Mouse (Mus musculus): ENCODE data around the gene Eif3k. TPM values are rescaled to one million over a fixed set of nuclear protein-coding genes. Genes with fewer than 3 reads are reported as not detected.

The Eif3k gene
- polyA plus RNA-seq, 1 experiment, result 17.8 TPM

GRCm38 (mm10) chr7:28941129-28941528 lies 40.5 kb downstream of the Eif3k start:
- H3K9me3 ChIP-seq (ENCODE audit: control insufficient read depth, low read length), result no peaks in the 10 kb centered on the region
- H3K4me3 ChIP-seq (replicated peaks), result no peak overlapping the region
- peaks cover 89% of the 10 kb centered on the region for H3K36me3 ChIP-seq (ENCODE audit: control insufficient read depth)
- TF ChIP-seq GATA1 (IDR thresholded peaks at IDR 0.05; ENCODE audit: low read length), result no peak
- no peak for TF ChIP-seq TAL1 (IDR thresholded peaks at IDR 0.05; ENCODE audit: low read length)
- no peaks in the 10 kb centered on the region for H3K27me3 ChIP-seq (ENCODE audit: control insufficient read depth)
- peaks cover 46% of the 10 kb centered on the region for H3K4me1 ChIP-seq (ENCODE audit: control insufficient read depth)

- no peaks in the 10 kb centered on the region for H3K9me3 ChIP-seq (ENCODE audit: control insufficient read depth, low read length)
- no peak for TF ChIP-seq TAL1 (IDR thresholded peaks at IDR 0.05; ENCODE audit: low read length)
- TF ChIP-seq GATA1 (IDR thresholded peaks at IDR 0.05; ENCODE audit: low read length), result no peak
- peaks cover 89% of the 10 kb centered on the region for H3K36me3 ChIP-seq (ENCODE audit: control insufficient read depth)
- no peaks in the 10 kb centered on the region for H3K27me3 ChIP-seq (ENCODE audit: control insufficient read depth)
- H3K4me1 ChIP-seq (ENCODE audit: control insufficient read depth), result peaks cover 44% of the 10 kb centered on the region
- no peak overlapping the region for H3K4me3 ChIP-seq (replicated peaks)
These were observed 42.1 kb downstream of the Eif3k start for GRCm38 (mm10) chr7:28939418-28940183.

- Histone ChIP-seq H3K36me3 (ENCODE audit: control insufficient read depth) (peaks cover 91% of the 10 kb centered on the region), H3K4me3 (replicated peaks) (no peak overlapping the region), H3K4me1 (ENCODE audit: control insufficient read depth) (peaks cover 52% of the 10 kb centered on the region), H3K27me3 (ENCODE audit: control insufficient read depth) (no peaks in the 10 kb centered on the region), H3K9me3 (ENCODE audit: control insufficient read depth, low read length) (no peaks in the 10 kb centered on the region)
- TF ChIP-seq TAL1 (IDR thresholded peaks at IDR 0.05; ENCODE audit: low read length) (no peak), GATA1 (IDR thresholded peaks at IDR 0.05; ENCODE audit: low read length) (no peak)
These were observed 43.0 kb downstream of the Eif3k start for GRCm38 (mm10) chr7:28938654-28939053.

DNA sequence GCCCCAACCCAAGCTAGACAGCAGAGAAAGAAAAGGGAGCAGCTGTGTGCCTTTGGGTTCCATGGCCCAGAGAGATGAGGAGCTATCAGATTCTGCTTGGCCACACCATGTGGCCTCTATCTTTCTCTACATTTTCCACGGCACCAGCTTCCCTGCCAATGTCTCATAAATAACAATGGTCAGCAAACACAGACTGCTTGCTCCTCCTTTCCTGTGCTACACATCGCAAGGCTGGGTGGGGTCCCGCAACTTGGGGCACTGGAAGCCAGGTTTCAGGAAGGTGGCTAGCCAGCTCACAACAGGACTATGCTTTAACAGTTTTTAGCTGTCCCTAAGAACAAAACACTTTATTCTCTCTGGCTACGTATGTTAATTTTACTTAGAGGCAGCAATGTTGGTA lies 44.9 kb downstream of the Eif3k start:
- TF ChIP-seq TAL1 (IDR thresholded peaks at IDR 0.05; ENCODE audit: low read length) (no peak), GATA1 (IDR thresholded peaks at IDR 0.05; ENCODE audit: low read length) (no peak)

GRCm38 (mm10) chr7:28933825-28934224 lies 47.8 kb downstream of the Eif3k start:
- TF ChIP-seq TAL1 (IDR thresholded peaks at IDR 0.05; ENCODE audit: low read length), result no peak
- no peak for TF ChIP-seq GATA1 (IDR thresholded peaks at IDR 0.05; ENCODE audit: low read length)
- H3K4me3 ChIP-seq (replicated peaks), result no peak overlapping the region
- peaks cover 71% of the 10 kb centered on the region for H3K4me1 ChIP-seq (ENCODE audit: control insufficient read depth)
- peaks cover 82% of the 10 kb centered on the region for H3K36me3 ChIP-seq (ENCODE audit: control insufficient read depth)
- H3K9me3 ChIP-seq (ENCODE audit: control insufficient read depth, low read length), result no peaks in the 10 kb centered on the region
- no peaks in the 10 kb centered on the region for H3K27me3 ChIP-seq (ENCODE audit: control insufficient read depth)

More for the DNA sequence above, 44.9 kb downstream of the Eif3k start:
- peaks cover 61% of the 10 kb centered on the region for H3K4me1 ChIP-seq (ENCODE audit: control insufficient read depth)
- no peak overlapping the region for H3K4me3 ChIP-seq (replicated peaks)
- H3K9me3 ChIP-seq (ENCODE audit: control insufficient read depth, low read length), result no peaks in the 10 kb centered on the region
- H3K36me3 ChIP-seq (ENCODE audit: control insufficient read depth), result peaks cover 81% of the 10 kb centered on the region
- no peaks in the 10 kb centered on the region for H3K27me3 ChIP-seq (ENCODE audit: control insufficient read depth)

GRCm38 (mm10) chr7:28932421-28933041 lies 49.1 kb downstream of the Eif3k start:
- peaks cover 64% of the 10 kb centered on the region for H3K4me1 ChIP-seq (ENCODE audit: control insufficient read depth)
- TF ChIP-seq GATA1 (IDR thresholded peaks at IDR 0.05; ENCODE audit: low read length) (no peak), TAL1 (IDR thresholded peaks at IDR 0.05; ENCODE audit: low read length) (no peak)

GRCm38 (mm10) chr7:28931695-28932039 lies 50.0 kb downstream of the Eif3k start:
- Histone ChIP-seq H3K9me3 (ENCODE audit: control insufficient read depth, low read length) (no peaks in the 10 kb centered on the region), H3K36me3 (ENCODE audit: control insufficient read depth) (peaks cover 77% of the 10 kb centered on the region), H3K4me3 (replicated peaks) (no peak overlapping the region), H3K27me3 (ENCODE audit: control insufficient read depth) (no peaks in the 10 kb centered on the region), H3K4me1 (ENCODE audit: control insufficient read depth) (peaks cover 56% of the 10 kb centered on the region)
- TF ChIP-seq GATA1 (IDR thresholded peaks at IDR 0.05; ENCODE audit: low read length), result no peak
- no peak for TF ChIP-seq TAL1 (IDR thresholded peaks at IDR 0.05; ENCODE audit: low read length)

More at GRCm38 (mm10) chr7:28932421-28933041, 49.1 kb downstream of the Eif3k start:
- Histone ChIP-seq H3K4me3 (replicated peaks) (no peak overlapping the region), H3K36me3 (ENCODE audit: control insufficient read depth) (peaks cover 80% of the 10 kb centered on the region), H3K9me3 (ENCODE audit: control insufficient read depth, low read length) (no peaks in the 10 kb centered on the region), H3K27me3 (ENCODE audit: control insufficient read depth) (no peaks in the 10 kb centered on the region)

DNA sequence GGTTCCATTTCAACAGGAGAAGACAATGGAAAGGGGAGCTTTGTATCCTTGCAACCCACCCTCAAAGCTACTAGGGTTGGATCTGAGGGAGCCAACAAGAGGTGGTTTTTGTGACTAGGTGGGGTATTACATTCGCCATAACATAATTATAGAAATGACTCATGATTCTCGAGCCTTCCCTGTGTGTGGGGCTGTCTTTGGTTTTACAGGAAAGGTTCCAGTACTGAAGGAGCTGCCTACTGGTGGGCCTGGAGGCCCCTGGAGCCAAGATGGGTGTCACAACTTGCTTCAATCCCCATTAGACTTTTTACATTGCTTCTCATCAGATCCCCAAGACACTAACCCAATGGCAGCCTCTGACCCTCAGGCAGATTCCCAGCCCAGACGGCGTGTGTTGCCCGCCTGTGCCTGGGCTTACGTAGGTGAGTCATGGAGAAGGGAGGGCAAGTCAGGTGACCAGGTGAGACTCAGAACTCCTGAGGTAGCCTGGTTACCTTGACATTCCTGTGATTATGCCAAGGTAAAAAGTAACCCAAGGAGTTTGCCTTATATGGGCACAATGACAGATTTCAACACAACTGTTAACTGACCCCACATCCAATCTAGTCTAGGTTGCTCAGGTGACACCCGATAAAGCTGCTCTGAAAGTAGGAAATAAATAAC lies 50.5 kb downstream of the Eif3k start:
- TF ChIP-seq GATA1 (IDR thresholded peaks at IDR 0.05; ENCODE audit: low read length), result no peak
- TF ChIP-seq TAL1 (IDR thresholded peaks at IDR 0.05; ENCODE audit: low read length), result no peak
- H3K27me3 ChIP-seq (ENCODE audit: control insufficient read depth), result no peaks in the 10 kb centered on the region

More for the DNA sequence above, 50.5 kb downstream of the Eif3k start:
- Histone ChIP-seq H3K4me3 (replicated peaks) (no peak overlapping the region), H3K4me1 (ENCODE audit: control insufficient read depth) (peaks cover 53% of the 10 kb centered on the region), H3K9me3 (ENCODE audit: control insufficient read depth, low read length) (no peaks in the 10 kb centered on the region), H3K36me3 (ENCODE audit: control insufficient read depth) (peaks cover 76% of the 10 kb centered on the region)
